Mouse (Mus musculus) thymus, postnatal 0 days (tissue): ENCODE data around the gene Ifitm2. TPM values are rescaled to one million over a fixed set of nuclear protein-coding genes. Genes with fewer than 3 reads are reported as not detected.
"Not testable (repeated sequence)": the region's sequence is repeated elsewhere in the genome, so short reads cannot be mapped to it uniquely, and the experiment has no call there.

Experiments used
- DNase-seq: peaks from one replicate; pipeline ENCODE4 v3.0.0-alpha.2; 2015; ENCODE audit warnings: low spot score
- polyA plus RNA-seq: library from polyadenylated mRNA; unstranded; fragments of >200 nt; fragmentation: Nextera tagmentation; extraction: Ambion mirVana; gene quantifications from 2 replicates; pipeline ENCODE4 v1.2.1, GENCODE M21; 2015

Ifitm2 gene
- 443 and 459 TPM in 2 replicates for polyA plus RNA-seq

GRCm38 (mm10) chr7:140955758-140956555, at the start of gene Ifitm2, which contains the start of gene Gm45717:
Gene Ifitm2, minus strand, starts transcription at chr7:140955987.
Gene Gm45717, minus strand, starts transcription at chr7:140955937.
- no peak for DNase-seq

DNA sequence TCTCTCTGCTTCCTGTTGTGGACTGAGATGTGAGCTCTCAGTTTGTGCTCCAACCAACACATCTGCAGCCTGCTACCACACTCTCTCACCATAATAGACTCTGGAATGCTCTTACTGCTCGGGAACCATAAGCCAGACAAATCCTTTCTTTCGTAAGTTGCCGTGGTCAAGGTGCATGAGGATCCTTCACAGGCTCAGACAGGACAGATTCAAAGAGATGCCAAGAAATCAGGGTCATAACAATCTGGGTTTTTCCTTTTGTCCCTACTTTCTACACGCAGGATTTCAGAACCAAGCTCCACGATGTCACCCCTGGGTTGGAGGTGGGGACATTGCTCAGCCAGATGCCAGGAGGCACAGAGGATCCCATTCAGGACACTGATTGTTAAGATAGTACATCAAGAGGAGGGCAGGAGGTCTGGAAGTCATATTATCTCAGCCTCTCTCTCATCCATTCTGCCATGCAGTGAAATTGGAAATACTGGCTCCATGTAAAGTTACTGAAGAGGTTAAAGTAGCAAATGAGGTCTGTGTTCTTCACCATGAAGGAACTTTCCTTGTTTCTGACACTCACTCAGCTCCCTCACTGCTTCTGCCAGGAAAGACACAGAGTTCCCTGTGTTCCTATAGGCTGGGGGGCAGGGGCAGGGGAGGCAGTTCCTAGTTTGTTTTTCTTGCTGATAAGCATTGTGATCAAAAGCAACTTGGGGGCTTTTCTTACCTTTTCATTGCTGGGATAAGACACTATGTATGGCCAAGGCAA, 47.6 kb upstream of the Ifitm2 start:
- no peak for DNase-seq

DNA sequence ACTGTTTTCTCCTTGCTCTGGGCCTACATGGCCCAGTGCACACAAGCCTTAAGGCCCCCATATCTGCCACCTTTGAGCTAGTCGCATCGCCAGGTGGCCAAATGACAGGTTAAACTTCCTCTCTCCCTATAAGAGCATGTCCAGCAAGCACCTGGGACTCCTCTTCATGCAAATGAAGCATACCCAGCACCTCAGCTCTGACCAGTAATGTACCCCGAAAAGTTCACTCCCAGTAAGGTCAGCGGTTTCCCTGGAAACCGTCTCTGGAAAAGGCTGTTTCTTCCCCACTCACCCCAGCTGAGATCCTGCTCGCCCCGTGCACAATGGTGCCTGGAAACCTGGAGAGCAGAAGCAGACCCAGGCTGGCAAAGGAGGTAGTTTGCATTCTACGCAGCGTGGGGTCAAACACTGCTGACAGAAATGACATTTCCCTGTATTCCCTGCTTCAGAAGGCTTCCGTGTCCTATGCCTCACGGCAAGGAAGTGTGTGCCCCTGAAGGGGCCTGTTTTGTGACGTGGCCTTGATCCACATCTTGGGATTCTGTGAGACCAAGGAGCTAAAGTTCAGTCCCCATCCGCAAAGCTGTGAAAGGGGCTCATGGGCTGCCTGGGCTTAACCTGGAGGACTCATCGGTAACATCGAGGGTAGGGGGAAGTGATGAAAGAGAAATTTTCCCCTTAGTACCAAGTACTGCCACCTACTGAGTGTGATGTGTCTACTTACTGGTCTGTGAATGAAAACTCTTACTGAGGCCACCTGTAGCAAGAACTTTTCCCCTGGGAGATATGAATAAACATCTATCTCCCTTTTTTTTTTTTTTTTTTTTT, 45.3 kb upstream of the Ifitm2 start:
- DNase-seq = no peak

DNA sequence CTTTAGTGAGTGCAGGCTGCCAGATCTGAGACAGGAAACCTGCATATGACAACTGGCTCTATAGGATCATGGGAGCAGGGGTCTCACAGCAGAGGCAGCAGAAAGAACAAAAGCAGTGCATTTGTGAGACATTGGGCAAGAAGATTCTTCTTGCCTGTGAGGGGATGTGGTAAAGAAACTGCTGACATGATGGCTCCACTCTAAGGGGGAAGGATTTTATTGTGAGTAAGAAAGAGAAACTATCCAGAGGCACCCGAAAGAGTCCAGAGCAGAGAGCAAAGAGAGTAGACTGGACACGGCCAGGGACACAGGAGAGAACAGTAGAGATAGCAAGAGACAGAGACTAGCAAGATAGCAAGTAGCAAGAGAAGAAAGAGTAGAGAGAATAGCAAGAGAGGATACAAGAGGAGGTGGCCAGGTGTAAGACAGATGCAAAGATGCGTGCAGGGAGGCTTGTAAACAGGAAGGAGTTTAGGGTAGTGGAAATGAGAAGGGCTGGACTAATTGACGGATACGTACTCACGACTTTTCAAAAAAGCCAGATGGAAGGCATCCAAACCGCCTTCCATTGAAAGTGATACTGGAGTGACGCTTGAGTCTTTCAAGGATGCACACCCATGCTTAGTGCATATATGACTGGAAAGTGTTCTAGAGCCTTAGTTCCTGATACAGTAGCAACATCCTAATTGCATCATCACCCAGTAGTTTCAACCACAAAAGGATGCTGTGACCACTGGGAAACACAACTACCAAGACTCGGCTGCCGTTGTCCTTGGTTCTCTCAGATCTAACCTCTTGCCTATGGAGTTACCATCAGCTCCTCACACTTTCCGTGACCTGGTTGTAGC, 43.3 kb upstream of the Ifitm2 start:
- DNase-seq = peak; percentile 38

DNA sequence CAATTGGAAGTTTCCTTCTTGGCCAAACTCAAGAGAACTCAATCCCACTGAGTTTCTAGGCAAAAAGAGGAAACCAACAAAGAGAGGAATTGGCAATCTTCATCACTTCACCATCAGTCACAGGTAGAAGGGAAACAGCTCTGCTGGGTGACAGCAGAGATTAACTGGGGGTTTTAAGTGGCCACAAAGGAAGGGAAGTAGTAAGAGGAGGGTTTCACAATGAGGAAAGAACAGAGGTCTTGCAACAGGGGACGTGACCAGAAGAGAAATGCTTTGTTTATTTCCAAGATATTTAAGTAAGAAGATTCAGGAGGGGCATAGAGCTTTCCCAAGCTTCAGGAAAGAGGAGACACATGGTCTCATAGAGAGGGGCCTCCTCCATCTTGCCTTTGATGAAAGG, 42.0 kb upstream of the Ifitm2 start:
- DNase-seq = no peak

DNA sequence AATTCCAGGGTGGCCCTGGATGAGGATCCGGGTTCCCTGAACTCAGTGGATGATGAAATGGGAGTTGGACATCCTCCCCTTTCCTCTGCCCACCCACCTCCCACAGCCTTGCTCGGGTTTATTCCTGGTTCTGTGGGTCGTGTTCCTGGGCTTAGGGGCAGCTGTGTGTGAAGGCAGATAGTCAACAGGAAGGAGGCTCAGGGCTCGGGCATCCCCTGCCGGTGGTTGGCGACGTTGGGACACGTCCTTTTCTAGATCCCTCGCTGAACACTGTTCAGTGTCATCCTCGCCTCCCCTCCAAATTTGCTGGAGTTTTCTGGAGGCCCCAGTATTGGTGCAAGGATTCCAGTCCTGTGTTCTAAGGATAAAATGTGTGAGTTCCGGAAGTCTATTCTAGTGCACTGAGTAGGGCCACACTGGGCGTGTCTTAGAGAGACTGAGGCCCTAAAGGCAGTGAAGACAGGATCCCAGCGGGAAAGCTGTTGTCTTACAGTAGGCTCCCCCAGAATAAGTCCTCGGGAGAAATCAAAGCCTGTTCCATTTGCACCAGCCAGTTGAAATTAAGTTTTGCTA, 35.4 kb upstream of the Ifitm2 start:
- DNase-seq = no peak

GRCm38 (mm10) chr7:140990622-140991021, 34.8 kb upstream of the Ifitm2 start:
- DNase-seq = no peak

GRCm38 (mm10) chr7:140990185-140990584, 34.4 kb upstream of the Ifitm2 start:
- DNase-seq = no peak

DNA sequence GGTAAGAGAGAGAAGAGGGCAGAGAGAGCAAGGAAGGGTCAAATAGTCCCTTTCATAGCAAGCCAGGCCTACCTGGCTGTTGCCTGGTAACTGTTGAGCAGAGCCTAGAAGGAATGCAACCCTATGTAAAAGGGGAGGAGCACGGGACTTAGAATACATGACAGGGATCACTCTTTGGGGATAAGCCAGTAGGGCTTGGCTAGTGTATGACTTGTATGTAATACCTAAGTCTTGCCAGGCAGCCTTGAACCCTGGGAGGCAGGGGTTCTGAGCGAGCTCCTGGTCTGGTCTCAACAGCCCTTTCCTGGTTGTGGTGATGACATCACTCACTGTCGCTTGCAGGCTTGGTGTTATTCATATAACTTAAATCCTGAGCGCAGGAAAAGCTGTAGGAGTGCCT, 33.2 kb upstream of the Ifitm2 start:
- no peak for DNase-seq

DNA sequence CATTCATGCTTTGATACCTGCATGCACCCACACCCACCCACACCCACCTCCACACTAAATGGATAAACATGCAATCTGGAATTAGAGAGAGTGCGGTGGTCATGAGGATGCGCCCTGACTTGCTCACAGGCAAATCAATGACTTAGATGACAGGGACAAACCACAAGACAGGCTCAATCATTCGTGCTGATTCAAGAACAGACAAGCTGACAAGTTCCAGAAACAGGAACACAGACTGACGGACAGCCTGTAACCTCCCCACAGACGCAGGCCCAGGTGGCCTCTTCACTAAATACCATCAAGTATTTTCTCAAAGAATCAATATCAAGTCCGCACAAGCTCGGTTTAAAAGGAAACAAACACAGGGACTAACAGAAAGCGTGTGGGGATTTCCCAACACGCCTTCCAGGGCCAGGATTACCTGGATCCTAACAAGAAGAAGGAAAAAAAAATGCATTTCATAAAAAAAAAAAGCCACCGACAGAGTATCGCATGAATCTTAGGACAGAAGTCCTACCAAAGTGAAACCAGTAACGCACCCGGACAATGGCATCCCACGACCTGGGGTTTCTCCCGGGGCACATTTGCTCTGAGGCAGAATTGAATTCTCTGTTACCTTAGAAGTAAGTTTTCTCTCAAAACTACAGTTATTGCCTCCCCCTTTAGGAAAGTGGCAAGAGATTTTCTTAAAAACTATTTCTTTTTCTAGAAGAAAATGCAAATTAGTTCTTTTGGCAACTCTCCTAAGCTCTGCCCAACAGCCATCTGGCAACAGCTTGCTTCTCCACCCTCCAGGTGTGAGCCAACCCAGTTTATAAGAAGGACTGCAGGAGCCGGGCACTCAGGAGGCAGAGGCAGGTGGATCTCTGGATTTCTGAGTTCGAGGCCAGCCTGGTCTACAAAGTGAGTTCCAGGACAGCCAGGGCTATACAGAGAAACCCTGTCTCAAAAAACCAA, 31.7 kb upstream of the Ifitm2 start:
- DNase-seq = no peak

DNA sequence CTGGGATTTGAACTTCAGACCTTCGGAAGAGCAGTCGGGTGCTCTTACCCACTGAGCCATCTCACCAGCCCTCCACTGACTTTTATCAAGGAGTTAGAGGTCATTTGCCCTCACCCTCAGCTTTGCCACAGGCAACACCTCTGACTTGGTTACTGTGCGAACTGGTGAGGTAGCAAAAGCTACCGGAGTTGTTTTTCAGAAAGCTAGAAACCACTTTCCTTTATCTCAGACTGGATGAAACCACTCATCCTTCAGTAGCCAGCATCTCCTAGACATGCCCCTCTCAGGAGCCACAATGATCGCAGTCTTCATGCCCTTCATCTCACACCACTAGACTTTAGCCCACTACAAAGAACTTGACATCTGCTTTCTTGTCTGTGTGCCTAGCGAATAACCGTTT, 27.2 kb upstream of the Ifitm2 start:
- DNase-seq = peak; percentile 18

DNA sequence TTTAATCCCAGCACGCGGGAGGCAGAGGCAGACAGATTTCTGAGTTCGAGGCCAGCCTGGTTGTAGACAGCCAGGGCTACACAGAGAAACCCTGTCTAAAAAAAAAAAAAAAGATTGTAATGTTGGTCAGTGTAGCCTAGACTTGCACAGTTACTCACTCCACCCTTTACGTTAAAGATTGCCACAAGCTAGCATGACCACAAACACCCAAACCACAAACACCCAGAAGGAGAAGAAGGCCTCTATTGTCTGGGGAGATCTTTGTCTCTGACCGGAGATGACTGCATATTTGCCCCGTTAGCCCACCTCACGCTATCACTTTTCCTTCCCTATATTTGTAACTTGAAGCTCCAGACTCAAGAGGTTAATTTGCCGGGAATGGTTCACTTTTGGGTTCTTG, 25.9 kb upstream of the Ifitm2 start:
- DNase-seq = no peak

- DNase-seq = not testable (repeated sequence)
Observed at GRCm38 (mm10) chr7:140976720-140977119, 20.9 kb upstream of the Ifitm2 start.

- DNase-seq = no peak
Observed at GRCm38 (mm10) chr7:140975465-140975864, 19.7 kb upstream of the Ifitm2 start.

- no peak for DNase-seq
Observed at GRCm38 (mm10) chr7:140974940-140975339, 19.2 kb upstream of the Ifitm2 start.

GRCm38 (mm10) chr7:140973396-140974165, 17.8 kb upstream of the Ifitm2 start:
- DNase-seq = no peak

GRCm38 (mm10) chr7:140971479-140972171, 15.8 kb upstream of the Ifitm2 start:
- DNase-seq = no peak

DNA sequence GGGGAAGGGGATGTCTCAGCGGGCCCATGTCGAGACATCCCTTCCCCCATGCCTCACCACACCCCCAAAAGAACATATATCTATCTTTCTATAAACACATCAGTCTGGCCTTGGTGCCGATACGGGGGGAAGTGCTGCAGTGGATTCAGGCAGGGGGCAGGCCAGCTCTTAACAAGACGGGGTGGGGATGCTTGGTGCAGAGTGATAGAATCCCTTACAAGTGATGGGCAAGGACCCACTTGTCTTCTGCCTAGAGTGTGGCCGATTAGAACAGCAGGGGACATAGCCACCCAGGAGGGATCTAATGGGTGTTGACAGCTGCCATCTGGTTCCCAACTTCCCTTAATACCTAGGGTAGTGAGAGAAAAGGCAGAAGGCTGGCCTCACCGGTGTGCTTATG, 15.1 kb upstream of the Ifitm2 start:
- DNase-seq = no peak
